Mouse (Mus musculus): ENCODE results near the gene Gpr183.

The Gpr183 gene

DNA sequence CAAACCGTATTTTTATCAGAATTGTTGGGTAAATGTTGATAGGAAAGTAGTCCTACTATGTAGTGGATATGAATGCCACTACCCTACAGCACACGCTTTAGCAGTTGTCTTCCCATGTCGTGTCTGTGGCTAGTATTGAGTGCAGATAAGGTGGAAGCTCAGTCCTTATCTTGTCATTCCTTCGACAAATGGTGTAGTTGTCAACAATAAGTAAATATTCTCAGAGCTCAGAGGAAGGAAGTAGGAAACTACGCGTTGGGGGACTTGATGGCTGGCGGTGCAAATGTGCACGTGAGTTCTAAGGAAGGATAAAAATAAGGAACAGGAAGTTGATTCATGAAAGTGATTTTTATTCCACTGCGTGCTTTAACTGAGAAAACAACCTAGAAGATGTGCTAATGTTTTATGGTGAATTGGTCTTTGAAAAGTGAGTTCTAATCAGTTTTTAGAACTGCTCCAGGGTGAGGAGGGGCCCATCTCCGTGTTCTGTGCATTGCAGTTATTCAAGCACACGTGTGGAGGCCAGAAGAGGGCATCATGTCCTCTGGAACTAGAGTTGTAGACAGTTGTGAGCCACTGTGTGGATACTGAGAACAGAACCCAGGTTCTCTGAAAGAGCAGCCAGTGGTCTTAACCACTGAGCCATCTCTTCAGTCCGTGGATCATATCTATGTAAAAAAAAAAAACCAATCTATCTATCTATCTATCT is 35.6 kb downstream of the Gpr183 start:
- no peak for DNase-seq

GRCm38 (mm10) chr14:121928375-121929137 is 36.4 kb downstream of the Gpr183 start:
- DNase-seq: peak; percentile 76

- DNase-seq: no peak
These were observed 37.5 kb downstream of the Gpr183 start for GRCm38 (mm10) chr14:121927451-121927850.

DNA sequence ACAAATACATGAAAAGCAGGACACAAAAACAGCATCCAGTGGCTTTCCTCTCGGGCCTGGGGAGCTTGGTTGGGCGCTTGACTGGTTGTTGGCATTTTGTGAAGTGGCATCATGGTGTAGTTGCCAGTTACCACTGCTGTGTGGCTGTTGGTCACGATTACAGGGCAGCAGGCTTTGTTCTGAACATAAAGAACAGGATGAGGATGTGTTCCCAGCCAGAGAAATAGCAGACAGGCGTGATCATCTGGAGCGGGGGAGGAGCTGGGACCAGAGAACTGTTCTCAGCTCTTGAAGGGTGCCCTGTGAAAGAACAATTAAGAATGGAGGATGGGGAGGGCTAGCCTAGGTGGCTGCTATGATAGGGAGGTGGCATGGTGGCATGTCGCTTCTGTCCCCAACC is 38.1 kb downstream of the Gpr183 start:
- DNase-seq: no peak

DNA sequence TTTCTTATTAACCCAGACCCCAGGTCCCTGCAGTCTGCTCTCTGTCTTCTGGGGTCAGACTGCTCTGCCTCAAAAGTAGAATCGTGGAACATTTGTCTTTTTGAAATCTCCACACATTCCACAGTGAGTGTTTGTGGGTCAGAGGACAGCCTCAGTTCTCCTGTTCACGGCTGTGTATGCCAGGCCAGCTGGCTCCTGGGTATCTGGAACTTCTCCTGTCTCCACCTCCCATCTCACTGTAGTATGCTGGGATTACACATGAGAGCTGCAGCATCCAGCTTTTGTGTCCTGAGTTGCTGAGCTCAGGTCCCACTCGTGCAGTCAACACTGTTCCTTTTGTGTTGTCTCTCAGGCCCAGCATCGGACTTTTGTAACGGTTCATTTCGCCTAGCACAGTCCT is 40.1 kb downstream of the Gpr183 start:
- no peak for DNase-seq

GRCm38 (mm10) chr14:121922731-121923130 is 42.3 kb downstream of the Gpr183 start:
- DNase-seq: no peak

DNA sequence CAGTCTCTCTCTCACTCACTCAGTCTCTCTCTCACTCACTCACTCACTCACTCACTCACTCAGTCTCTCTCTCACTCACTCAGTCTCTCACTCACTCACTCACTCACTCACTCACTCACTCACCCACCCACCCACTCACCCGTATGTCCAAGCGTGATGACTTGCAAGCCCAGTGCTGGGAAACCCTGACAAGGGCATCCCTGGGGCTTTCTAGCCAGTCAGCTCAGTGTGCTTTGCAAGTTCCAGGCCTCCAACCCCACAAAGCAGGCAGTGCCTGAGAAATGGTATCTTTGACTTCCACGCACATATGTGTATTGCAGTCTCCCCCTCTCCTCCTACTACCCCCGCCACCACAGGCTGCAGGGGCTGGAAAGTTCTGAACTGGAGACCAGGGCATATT is 43.0 kb downstream of the Gpr183 start:
- no peak for DNase-seq

- peak; percentile 51 for DNase-seq
These were observed 44.4 kb downstream of the Gpr183 start for GRCm38 (mm10) chr14:121920511-121921124.

GRCm38 (mm10) chr14:121919752-121920151 is 45.2 kb downstream of the Gpr183 start:
- DNase-seq: peak; percentile 40

DNA sequence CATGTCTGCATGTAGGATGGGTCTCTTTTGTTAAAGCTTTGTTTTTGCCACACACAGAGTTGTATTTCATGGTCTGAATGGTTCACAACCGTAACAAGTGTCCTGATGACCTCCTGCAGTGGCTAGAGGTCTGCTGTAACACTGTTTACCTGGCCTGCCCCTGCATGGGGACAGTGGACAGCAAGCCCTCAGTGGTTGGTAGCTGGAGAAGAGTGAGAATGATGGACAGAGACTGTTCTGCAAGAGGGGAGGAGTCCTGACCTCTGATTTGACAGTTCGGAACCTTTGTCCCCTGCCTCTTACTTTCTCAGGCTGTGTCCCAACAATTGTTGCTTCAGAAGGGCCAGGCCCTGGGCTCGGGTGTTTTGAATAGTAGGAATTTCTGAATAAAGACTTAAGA is 46.7 kb downstream of the Gpr183 start:
- DNase-seq: no peak

- DNase-seq: no peak
These were observed 48.5 kb downstream of the Gpr183 start for GRCm38 (mm10) chr14:121916311-121917094.

DNA sequence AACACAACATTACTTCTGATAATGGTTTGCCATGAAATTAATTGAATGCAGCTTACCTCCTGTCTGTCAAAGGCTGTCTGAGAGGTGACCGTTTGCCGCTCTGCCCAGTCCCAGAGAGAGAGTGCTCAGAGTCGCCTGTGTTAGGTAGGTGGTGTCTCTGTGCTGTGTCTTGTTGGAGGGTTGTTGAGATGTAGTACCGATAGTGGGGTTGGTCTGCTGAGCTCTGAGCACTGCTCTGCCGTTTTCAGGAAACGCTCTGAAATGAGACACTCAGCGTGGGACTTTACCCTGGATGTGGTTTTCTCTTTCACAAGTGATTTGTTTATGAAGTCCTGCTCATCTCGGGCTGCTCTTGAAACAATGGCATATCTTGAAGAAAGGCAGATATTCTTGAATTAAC is 49.4 kb downstream of the Gpr183 start, which contains the start of gene Gpr18:
TSS of gene Gpr18 (minus strand) at position 161 of the 400 bp plus-strand sequence.
- no peak for DNase-seq

DNA sequence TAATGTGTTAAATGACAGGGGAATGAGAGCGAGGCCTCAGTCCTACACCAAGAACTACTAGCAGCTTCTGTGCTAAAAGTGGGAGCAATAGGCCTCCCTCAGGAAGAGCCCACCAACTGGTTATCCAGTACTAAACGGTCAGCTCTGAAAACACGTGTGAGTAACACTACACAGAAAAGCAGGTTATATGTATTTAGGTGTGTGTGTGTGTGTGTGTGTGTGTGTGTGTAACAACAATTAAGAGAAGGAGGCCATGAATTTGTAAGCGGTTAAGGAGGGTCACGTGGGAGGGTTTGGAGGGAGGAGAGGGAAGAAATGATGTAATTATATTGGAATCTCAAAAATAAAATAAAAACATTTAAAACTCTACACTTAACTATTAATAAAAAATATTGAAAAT is 49.9 kb downstream of the Gpr183 start:
- no peak for DNase-seq

GRCm38 (mm10) chr14:121912501-121912900 is 52.5 kb downstream of the Gpr183 start:
- no peak for DNase-seq

GRCm38 (mm10) chr14:121909868-121910267 is 55.1 kb downstream of the Gpr183 start:
- DNase-seq: no peak

DNA sequence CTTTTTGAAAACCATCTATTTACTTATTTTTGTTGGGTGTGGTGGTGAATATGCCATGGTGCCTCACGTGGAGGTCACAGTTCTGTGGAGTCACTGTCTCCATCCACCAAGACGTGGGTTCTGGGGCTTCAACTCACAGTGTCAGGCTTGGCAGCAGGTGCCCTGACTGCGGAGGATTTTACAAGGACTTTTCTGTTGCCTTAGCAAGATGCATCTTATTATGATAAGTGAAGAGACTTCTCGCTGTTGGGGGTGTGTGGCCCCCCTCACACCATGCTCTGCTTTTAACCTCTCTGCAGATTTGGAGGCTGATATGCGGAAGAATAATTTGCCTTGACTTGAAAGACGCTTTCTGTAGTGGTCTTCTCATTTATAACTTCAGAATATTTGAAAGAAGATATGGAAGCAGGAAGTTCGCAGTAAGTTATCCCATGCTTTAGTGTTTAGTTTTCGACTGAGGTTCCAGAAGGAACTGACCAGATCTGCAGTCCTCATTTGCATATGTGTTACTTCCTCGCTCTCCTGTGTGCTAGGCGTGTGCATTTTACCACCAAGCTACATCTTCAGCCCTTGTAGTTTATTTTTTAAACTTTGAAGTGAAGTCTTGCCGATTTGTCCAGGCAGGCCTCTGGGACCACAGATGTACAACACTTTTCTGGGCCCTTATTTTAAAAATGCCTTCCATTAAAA is 57.9 kb downstream of the Gpr183 start:
- DNase-seq: no peak

DNA sequence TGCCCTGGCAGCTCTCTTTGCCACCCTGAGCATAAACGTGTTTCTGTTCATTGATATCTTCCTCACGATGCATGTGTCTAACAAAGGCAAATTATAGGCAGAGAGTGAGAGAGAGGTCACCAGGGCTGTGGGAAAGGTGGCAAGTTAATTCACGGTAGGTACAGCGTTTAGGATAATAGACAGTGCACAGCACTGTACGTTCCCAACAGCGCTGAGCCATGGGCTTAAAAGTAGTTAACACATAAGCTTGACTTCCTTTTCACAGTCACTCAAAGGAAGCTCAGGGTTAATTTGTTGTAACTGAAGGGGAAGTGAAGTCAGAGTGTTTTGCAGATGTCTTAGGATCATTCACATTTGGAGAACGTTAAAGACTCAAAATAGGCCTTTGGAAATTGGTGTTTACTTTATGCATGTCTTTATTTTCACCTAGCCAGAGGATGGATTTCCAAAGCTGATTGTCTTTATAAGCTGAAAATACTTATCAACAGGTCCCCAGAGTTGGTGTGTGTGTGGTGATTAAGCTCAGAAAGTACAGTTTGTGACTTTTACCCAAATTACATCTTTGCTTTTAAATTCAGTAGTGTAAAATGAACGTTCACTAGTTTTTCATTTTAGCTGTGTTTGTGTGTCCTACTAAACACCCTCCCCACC is 58.5 kb downstream of the Gpr183 start:
- DNase-seq: no peak

DNA sequence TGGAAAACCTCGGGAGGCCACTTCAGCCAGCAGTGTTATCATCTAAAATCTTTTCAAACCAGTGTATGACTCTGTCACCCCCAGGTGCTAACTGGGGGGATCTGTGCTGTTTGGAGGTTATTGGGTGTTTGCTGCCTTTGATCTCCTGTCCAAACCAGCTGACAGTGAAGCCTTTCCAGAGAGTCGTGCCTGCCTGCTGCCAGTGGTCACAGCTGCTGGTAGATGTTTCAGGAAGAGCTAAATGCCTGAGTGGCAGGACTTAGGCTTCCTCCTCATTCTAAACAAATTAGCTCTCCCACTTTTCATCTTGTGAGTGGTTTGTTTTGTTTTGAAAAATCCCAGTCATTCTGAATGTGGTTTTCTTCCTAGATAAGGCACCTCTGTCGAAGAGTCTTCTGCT is 60.2 kb downstream of the Gpr183 start:
- DNase-seq: no peak

- DNase-seq: no peak
These were observed 61.6 kb downstream of the Gpr183 start for GRCm38 (mm10) chr14:121903381-121903876.

Measured in lung, postnatal 14 days (tissue).